Mouse (Mus musculus): ENCODE results near the gene Pxylp1.
A peak's percentile ranks its signal among the peaks of the same experiment; 100 is the strongest.

The Pxylp1 gene

GRCm38 (mm10) chr9:96824026-96824425 lies 68.4 kb downstream of the Pxylp1 start:
- no peak for DNase-seq (ENCODE audit: low read depth, low spot score)

- DNase-seq (ENCODE audit: low read depth, low spot score): no peak
These were observed 68.9 kb downstream of the Pxylp1 start for GRCm38 (mm10) chr9:96823541-96823940.

GRCm38 (mm10) chr9:96823005-96823404 lies 69.5 kb downstream of the Pxylp1 start:
- no peak for DNase-seq (ENCODE audit: low read depth, low spot score)

- no peak for DNase-seq (ENCODE audit: low read depth, low spot score)
These were observed 73.5 kb downstream of the Pxylp1 start for GRCm38 (mm10) chr9:96818822-96819481.

GRCm38 (mm10) chr9:96818128-96818821 lies 74.2 kb downstream of the Pxylp1 start:
- peak; percentile 84 for DNase-seq (ENCODE audit: low read depth, low spot score)

- no peak for DNase-seq (ENCODE audit: low read depth, low spot score)
These were observed 80.5 kb downstream of the Pxylp1 start for GRCm38 (mm10) chr9:96811996-96812395.

GRCm38 (mm10) chr9:96800131-96800825 lies 92.2 kb downstream of the Pxylp1 start:
- DNase-seq (ENCODE audit: low read depth, low spot score): peak; percentile 82

- DNase-seq (ENCODE audit: low read depth, low spot score): no peak
These were observed 95.2 kb downstream of the Pxylp1 start for GRCm38 (mm10) chr9:96797311-96797710.

GRCm38 (mm10) chr9:96795399-96795928 lies 97.0 kb downstream of the Pxylp1 start:
- peak; percentile 63 for DNase-seq (ENCODE audit: low read depth, low spot score)

- DNase-seq (ENCODE audit: low read depth, low spot score): no peak
These were observed 97.9 kb downstream of the Pxylp1 start for GRCm38 (mm10) chr9:96794601-96795000.

- no peak for DNase-seq (ENCODE audit: low read depth, low spot score)
These were observed 99.9 kb downstream of the Pxylp1 start for GRCm38 (mm10) chr9:96792543-96792942.

GRCm38 (mm10) chr9:96790389-96791007 lies 102.0 kb downstream of the Pxylp1 start:
- DNase-seq (ENCODE audit: low read depth, low spot score): peak; percentile 79

GRCm38 (mm10) chr9:96789906-96790305 lies 102.6 kb downstream of the Pxylp1 start:
- no peak for DNase-seq (ENCODE audit: low read depth, low spot score)

- no peak for DNase-seq (ENCODE audit: low read depth, low spot score)
These were observed 104.7 kb downstream of the Pxylp1 start for GRCm38 (mm10) chr9:96787797-96788196.

- peak; percentile 27 for DNase-seq (ENCODE audit: low read depth, low spot score)
These were observed 106.6 kb downstream of the Pxylp1 start for GRCm38 (mm10) chr9:96785871-96786342.

GRCm38 (mm10) chr9:96785187-96785586 lies 107.3 kb downstream of the Pxylp1 start:
- DNase-seq (ENCODE audit: low read depth, low spot score): no peak

GRCm38 (mm10) chr9:96783667-96784066 lies 108.8 kb downstream of the Pxylp1 start:
- no peak for DNase-seq (ENCODE audit: low read depth, low spot score)

- no peak for DNase-seq (ENCODE audit: low read depth, low spot score)
These were observed 109.2 kb downstream of the Pxylp1 start for GRCm38 (mm10) chr9:96783258-96783657.

GRCm38 (mm10) chr9:96782062-96782461 lies 110.4 kb downstream of the Pxylp1 start:
- no peak for DNase-seq (ENCODE audit: low read depth, low spot score)

Data from ZHBTc4 (cell line).